Mouse (Mus musculus): ENCODE results near the gene Hoxb5. TPM values are rescaled to one million over a fixed set of nuclear protein-coding genes. Genes with fewer than 3 reads are reported as not detected.

Gene Hoxb5
- polyA plus RNA-seq, 1 experiment from 2014 or later = 79.2 TPM

GRCm38 (mm10) chr11:96291681-96292564 is 11.2 kb upstream of the Hoxb5 start, which contains the start of gene Hoxb6:
Gene Hoxb6 (plus strand): TSS chr11:96292476.
- peak within 1 kb of the TSS; percentile 99 for H3K4me3 ChIP-seq
- peak within 1 kb of the TSS; percentile 100 for H3K9ac ChIP-seq

GRCm38 (mm10) chr11:96292565-96293301 is 10.4 kb upstream of the Hoxb5 start:
- Histone ChIP-seq H3K4me1 (peaks cover 39% of the 10 kb centered on the region), H3K4me2 (replicated peaks) (peak overlapping the region; percentile 100), H3K9me3 (no peaks in the 10 kb centered on the region), H3K4me3 (peak overlapping the region; percentile 99), H3K9ac (peak overlapping the region; percentile 100), H3K27ac (peak overlapping the region; percentile 99), H3K27me3 (replicated peaks) (no peaks in the 10 kb centered on the region), H3K36me3 (no peaks in the 10 kb centered on the region)
- WGBS = under 1% methylated on average over 12 of the region's 12 CpGs
- ATAC-seq (ENCODE audit: low FRiP score, low read depth) = no peak

More at GRCm38 (mm10) chr11:96291681-96292564, 11.2 kb upstream of the Hoxb5 start, which contains the start of gene Hoxb6:
- peaks cover 35% of the 10 kb centered on the region for H3K4me1 ChIP-seq
- H3K27me3 ChIP-seq (replicated peaks) = no peaks in the 10 kb centered on the region
- ATAC-seq (ENCODE audit: low FRiP score, low read depth) = 0 out of 2 replicates have a peak, but pooled peaks have one; percentile 34
- WGBS = 1% methylated on average over 22 of the region's 22 CpGs
- peak within 1 kb of the TSS; percentile 99 for H3K27ac ChIP-seq
- H3K36me3 ChIP-seq = no peaks in the 10 kb centered on the region
- H3K9me3 ChIP-seq = no peaks in the 10 kb centered on the region
- peak within 1 kb of the TSS; percentile 100 for H3K4me2 ChIP-seq (replicated peaks)

GRCm38 (mm10) chr11:96293302-96293921 is 9.7 kb upstream of the Hoxb5 start:
- H3K9ac ChIP-seq = peak overlapping the region; percentile 100
- no peaks in the 10 kb centered on the region for H3K36me3 ChIP-seq
- H3K27ac ChIP-seq = peak overlapping the region; percentile 99
- no peaks in the 10 kb centered on the region for H3K27me3 ChIP-seq (replicated peaks)
- H3K4me2 ChIP-seq (replicated peaks) = peak overlapping the region; percentile 100
- WGBS = under 1% methylated on average over 22 of the region's 22 CpGs
- no peaks in the 10 kb centered on the region for H3K9me3 ChIP-seq
- peak overlapping the region; percentile 99 for H3K4me3 ChIP-seq
- no peak for ATAC-seq (ENCODE audit: low FRiP score, low read depth)
- H3K4me1 ChIP-seq = peaks cover 38% of the 10 kb centered on the region

- peak overlapping the region; percentile 100 for H3K9ac ChIP-seq
- H3K27me3 ChIP-seq (replicated peaks) = no peaks in the 10 kb centered on the region
- under 1% methylated on average over 32 of the region's 32 CpGs for WGBS
- H3K4me3 ChIP-seq = peak overlapping the region; percentile 99
- no peaks in the 10 kb centered on the region for H3K36me3 ChIP-seq
- ATAC-seq (ENCODE audit: low FRiP score, low read depth) = peak; percentile 31; the same call in 1 of the 2 replicates
- peak overlapping the region; percentile 99 for H3K27ac ChIP-seq
- peak overlapping the region; percentile 100 for H3K4me2 ChIP-seq (replicated peaks)
- peaks cover 32% of the 10 kb centered on the region for H3K4me1 ChIP-seq
- H3K9me3 ChIP-seq = no peaks in the 10 kb centered on the region
Measured at GRCm38 (mm10) chr11:96294245-96295091, 8.7 kb upstream of the Hoxb5 start.

- Histone ChIP-seq H3K27me3 (replicated peaks) (no peaks in the 10 kb centered on the region), H3K9ac (peak overlapping the region; percentile 100), H3K4me1 (peaks cover 28% of the 10 kb centered on the region), H3K36me3 (no peaks in the 10 kb centered on the region), H3K4me2 (replicated peaks) (peak overlapping the region; percentile 100), H3K9me3 (no peaks in the 10 kb centered on the region), H3K27ac (peak overlapping the region; percentile 99), H3K4me3 (peak overlapping the region; percentile 99)
- no peak for ATAC-seq (ENCODE audit: low FRiP score, low read depth)
- under 1% methylated on average over 30 of the region's 30 CpGs for WGBS
Measured at GRCm38 (mm10) chr11:96295092-96295835, 7.9 kb upstream of the Hoxb5 start.

GRCm38 (mm10) chr11:96296997-96297396 is 6.1 kb upstream of the Hoxb5 start:
- peaks cover 28% of the 10 kb centered on the region for H3K4me1 ChIP-seq
- WGBS = 3% methylated on average over 2 of the region's 2 CpGs
- H3K4me3 ChIP-seq = peak overlapping the region; percentile 99
- H3K27me3 ChIP-seq (replicated peaks) = no peaks in the 10 kb centered on the region
- H3K36me3 ChIP-seq = peaks cover 14% of the 10 kb centered on the region
- peak overlapping the region; percentile 100 for H3K9ac ChIP-seq
- H3K9me3 ChIP-seq = no peaks in the 10 kb centered on the region
- peak overlapping the region; percentile 99 for H3K27ac ChIP-seq
- no peak for ATAC-seq (ENCODE audit: low FRiP score, low read depth)
- H3K4me2 ChIP-seq (replicated peaks) = peak overlapping the region; percentile 100

GRCm38 (mm10) chr11:96297428-96297827 is 5.7 kb upstream of the Hoxb5 start:
- 4% methylated on average over 3 of the region's 3 CpGs for WGBS
- ATAC-seq (ENCODE audit: low FRiP score, low read depth) = no peak
- H3K4me2 ChIP-seq (replicated peaks) = peak overlapping the region; percentile 100
- H3K27ac ChIP-seq = peak overlapping the region; percentile 99
- peak overlapping the region; percentile 99 for H3K4me3 ChIP-seq
- peaks cover 33% of the 10 kb centered on the region for H3K4me1 ChIP-seq
- no peaks in the 10 kb centered on the region for H3K9me3 ChIP-seq
- peaks cover 15% of the 10 kb centered on the region for H3K36me3 ChIP-seq
- H3K9ac ChIP-seq = peak overlapping the region; percentile 100
- no peaks in the 10 kb centered on the region for H3K27me3 ChIP-seq (replicated peaks)

GRCm38 (mm10) chr11:96297968-96298635 is 5.0 kb upstream of the Hoxb5 start:
- 3% methylated on average over 11 of the region's 11 CpGs for WGBS
- peak overlapping the region; percentile 100 for H3K9ac ChIP-seq
- no peak for ATAC-seq (ENCODE audit: low FRiP score, low read depth)

GRCm38 (mm10) chr11:96298895-96299667 is 4.1 kb upstream of the Hoxb5 start:
- H3K27me3 ChIP-seq (replicated peaks) = no peaks in the 10 kb centered on the region
- peak overlapping the region; percentile 99 for H3K4me3 ChIP-seq
- peak overlapping the region; percentile 100 for H3K9ac ChIP-seq
- H3K27ac ChIP-seq = peak overlapping the region; percentile 99
- WGBS = under 1% methylated on average over 66 of the region's 66 CpGs
- H3K4me2 ChIP-seq (replicated peaks) = peak overlapping the region; percentile 100
- ATAC-seq (ENCODE audit: low FRiP score, low read depth) = no peak
- H3K9me3 ChIP-seq = no peaks in the 10 kb centered on the region
- H3K36me3 ChIP-seq = peaks cover 18% of the 10 kb centered on the region
- peaks cover 40% of the 10 kb centered on the region for H3K4me1 ChIP-seq

More at GRCm38 (mm10) chr11:96297968-96298635, 5.0 kb upstream of the Hoxb5 start:
- peak overlapping the region; percentile 100 for H3K4me2 ChIP-seq (replicated peaks)
- H3K4me1 ChIP-seq = peaks cover 34% of the 10 kb centered on the region
- peak overlapping the region; percentile 99 for H3K4me3 ChIP-seq
- H3K27ac ChIP-seq = peak overlapping the region; percentile 99
- H3K9me3 ChIP-seq = no peaks in the 10 kb centered on the region
- no peaks in the 10 kb centered on the region for H3K27me3 ChIP-seq (replicated peaks)
- peaks cover 15% of the 10 kb centered on the region for H3K36me3 ChIP-seq

- no peak for ATAC-seq (ENCODE audit: low FRiP score, low read depth)
- Histone ChIP-seq H3K9me3 (no peaks in the 10 kb centered on the region), H3K27ac (peak overlapping the region; percentile 99), H3K4me2 (replicated peaks) (peak overlapping the region; percentile 100), H3K4me1 (peaks cover 40% of the 10 kb centered on the region), H3K4me3 (peak overlapping the region; percentile 99), H3K36me3 (peaks cover 18% of the 10 kb centered on the region), H3K27me3 (replicated peaks) (no peaks in the 10 kb centered on the region), H3K9ac (peak overlapping the region; percentile 100)
- under 1% methylated on average over 9 of the region's 9 CpGs for WGBS
Measured at GRCm38 (mm10) chr11:96299781-96300180, 3.4 kb upstream of the Hoxb5 start.
